Mouse (Mus musculus): ENCODE data around the gene Mtmr14.

- TF ChIP-seq POLR2A (IDR thresholded peaks at IDR 0.05; ENCODE audit: borderline replicate concordance, extremely low read depth, insufficient read depth, insufficient read length, poor library complexity, severe bottlenecking) (no peak), CTCF (IDR thresholded peaks at IDR 0.05; ENCODE audit: borderline replicate concordance, extremely low read depth, insufficient read depth, insufficient read length) (no peak)
These were observed 23.7 kb downstream of the Mtmr14 start for GRCm38 (mm10) chr6:113261174-113261858.
